Mouse (Mus musculus) bone marrow, adult 2 months (tissue): ENCODE data around the gene Slc44a5. TPM values are rescaled to one million over a fixed set of nuclear protein-coding genes. Genes with fewer than 3 reads are reported as not detected.
"Not testable (repeated sequence)": the region's sequence is repeated elsewhere in the genome, so short reads cannot be mapped to it uniquely, and the experiment has no call there.

ENCODE experiments used
- H3K27ac ChIP-seq: fragments of 200-500 bp; 2 replicates; pipeline ENCODE4 v1.5.1; 2012; ENCODE audit warnings: low read depth, mild to moderate bottlenecking, control low read depth, inconsistent platforms, low read length; ENCODE audit not compliant: control insufficient read depth, poor library complexity, insufficient read depth
- H3K4me1 ChIP-seq: fragments of 200-500 bp; 2 replicates; pipeline ENCODE4 v1.6.1; 2011; ENCODE audit warnings: low read length; ENCODE audit not compliant: control insufficient read depth, insufficient read depth
- H3K4me3 ChIP-seq: fragments of 200-500 bp; replicated peaks from 2 replicates; pipeline ENCODE3; 2011; ENCODE audit warnings: mild to moderate bottlenecking, low read depth, low read length, control low read depth; ENCODE audit not compliant: control insufficient read depth
- CTCF ChIP-seq: fragments of 200-500 bp; IDR thresholded peaks from 2 replicates; pipeline ENCODE4 v1.5.1; 2011; ENCODE audit warnings: low read length, control low read depth; ENCODE audit not compliant: control insufficient read depth, insufficient read depth
- POLR2A ChIP-seq: fragments of 200-500 bp; IDR thresholded peaks from 2 replicates; pipeline ENCODE4 v1.6.1; 2011; ENCODE audit warnings: low read depth, mild to moderate bottlenecking, control low read depth, low read length, borderline replicate concordance; ENCODE audit not compliant: control insufficient read depth
- WGBS: fragments of 180-500 bp; shearing (Covaris S2); methylation state at CpG from one replicate; pipeline ENCODE4 v1.1.7; 2018; 5-methylcytosine and 5-hydroxymethylcytosine counted together
- polyA plus RNA-seq: library from polyadenylated mRNA; stranded (reverse); fragments of >200 nt; gene quantifications from 2 replicates; pipeline ENCODE4 v1.2.4, GENCODE M21; 2011; ENCODE audit warnings: low replicate concordance; ENCODE audit not compliant: missing spikeins, insufficient read depth, insufficient read length

Slc44a5 gene
- polyA plus RNA-seq, 1 experiment, result not detected

DNA sequence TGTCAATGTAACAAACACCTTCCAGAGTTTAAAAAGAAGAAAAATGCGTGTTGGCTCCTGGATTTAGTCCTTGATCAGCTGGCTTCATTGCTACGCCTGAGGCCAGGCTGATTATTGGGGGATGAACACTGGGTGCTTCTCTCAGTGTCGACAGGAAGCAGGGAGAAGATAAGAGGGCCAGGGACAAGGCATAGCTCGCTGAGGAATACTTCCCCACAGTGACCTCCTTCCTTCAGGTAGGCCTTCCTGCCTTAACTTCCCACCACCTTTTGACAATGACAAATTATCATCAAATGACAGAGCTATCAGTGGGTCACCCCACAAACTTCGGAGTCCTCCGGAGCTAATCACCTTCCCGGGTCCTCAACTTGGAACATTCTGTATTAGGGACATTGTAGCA, 242.1 kb downstream of the Slc44a5 start:
- TF ChIP-seq CTCF (no peak), POLR2A (no peak)
- H3K4me1 ChIP-seq, result no peaks in the 10 kb centered on the region
- WGBS, result 56% methylated on average over 7 of the region's 7 CpGs
- no peak overlapping the region for H3K4me3 ChIP-seq
- no peak overlapping the region for H3K27ac ChIP-seq

DNA sequence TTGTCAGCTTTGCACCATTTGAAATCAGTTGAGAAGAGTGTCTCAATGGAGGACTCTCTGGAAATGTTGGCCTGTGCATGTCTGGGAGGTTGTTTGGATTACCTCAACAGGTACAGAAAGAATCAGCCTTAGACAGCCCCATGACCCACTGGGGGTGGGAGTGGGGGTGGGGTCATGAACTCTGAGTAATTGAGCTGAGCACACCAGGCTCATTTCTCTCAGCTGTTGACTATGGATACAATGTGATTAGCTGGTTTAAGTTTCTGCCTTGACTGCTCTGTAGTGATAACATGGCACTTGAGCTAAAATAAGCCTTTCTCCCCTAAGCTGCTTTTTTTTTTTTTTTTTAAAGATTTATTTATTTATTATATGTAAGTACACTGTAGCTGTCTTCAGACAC, 242.5 kb downstream of the Slc44a5 start:
- Histone ChIP-seq H3K4me1 (no peaks in the 10 kb centered on the region), H3K4me3 (no peak overlapping the region), H3K27ac (no peak overlapping the region)
- TF ChIP-seq CTCF (no peak), POLR2A (no peak)

DNA sequence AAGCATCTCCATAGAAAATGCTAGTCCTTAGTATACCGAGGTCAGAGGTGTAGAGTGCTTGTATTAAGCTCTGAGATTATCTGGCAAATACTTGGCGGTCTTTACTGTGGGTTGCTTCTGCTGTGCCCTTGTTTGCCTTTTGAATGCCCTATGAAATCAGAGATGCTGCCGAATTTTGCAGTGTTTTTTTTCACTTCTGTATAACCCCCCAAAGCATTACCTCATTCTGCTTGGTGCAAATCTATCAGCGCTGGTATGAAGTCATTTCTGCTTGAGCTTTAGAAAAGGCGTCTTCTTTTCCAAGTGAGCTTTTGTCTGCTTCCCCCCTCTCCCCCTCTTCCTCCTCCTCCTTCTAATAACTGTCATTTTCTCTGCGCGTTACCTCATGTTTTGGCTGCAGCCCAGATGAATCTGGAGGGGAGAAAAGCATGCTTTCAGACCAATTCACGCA, 248.9 kb downstream of the Slc44a5 start:
- Histone ChIP-seq H3K4me3 (no peak overlapping the region), H3K4me1 (no peaks in the 10 kb centered on the region), H3K27ac (no peak overlapping the region)
- TF ChIP-seq POLR2A (no peak), CTCF (no peak)
- 58% methylated on average over 8 of the region's 8 CpGs for WGBS

DNA sequence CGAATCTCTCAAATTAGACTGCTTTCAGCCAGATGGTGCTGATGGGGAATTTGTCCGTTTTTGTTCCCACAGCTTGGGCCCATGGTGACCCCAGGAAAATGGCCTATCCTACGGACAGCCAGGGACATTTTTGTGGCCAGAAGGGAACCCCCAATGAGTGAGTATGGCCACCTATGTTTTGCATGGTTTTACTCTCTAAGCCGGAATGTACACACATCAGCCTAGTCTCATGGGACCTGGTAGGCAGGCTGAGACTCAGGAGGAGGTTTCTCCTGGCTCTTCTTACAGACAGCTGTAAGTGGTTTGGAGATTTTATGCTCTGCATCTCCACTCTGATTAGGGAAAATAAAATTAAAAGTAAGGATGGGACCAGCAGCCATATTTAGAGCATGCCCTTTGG, 249.5 kb downstream of the Slc44a5 start:
- H3K4me1 ChIP-seq, result no peaks in the 10 kb centered on the region
- H3K4me3 ChIP-seq, result no peak overlapping the region
- TF ChIP-seq POLR2A, result no peak
- no peak for TF ChIP-seq CTCF
- H3K27ac ChIP-seq, result no peak overlapping the region
- WGBS, result 69% methylated on average over 4 of the region's 4 CpGs

DNA sequence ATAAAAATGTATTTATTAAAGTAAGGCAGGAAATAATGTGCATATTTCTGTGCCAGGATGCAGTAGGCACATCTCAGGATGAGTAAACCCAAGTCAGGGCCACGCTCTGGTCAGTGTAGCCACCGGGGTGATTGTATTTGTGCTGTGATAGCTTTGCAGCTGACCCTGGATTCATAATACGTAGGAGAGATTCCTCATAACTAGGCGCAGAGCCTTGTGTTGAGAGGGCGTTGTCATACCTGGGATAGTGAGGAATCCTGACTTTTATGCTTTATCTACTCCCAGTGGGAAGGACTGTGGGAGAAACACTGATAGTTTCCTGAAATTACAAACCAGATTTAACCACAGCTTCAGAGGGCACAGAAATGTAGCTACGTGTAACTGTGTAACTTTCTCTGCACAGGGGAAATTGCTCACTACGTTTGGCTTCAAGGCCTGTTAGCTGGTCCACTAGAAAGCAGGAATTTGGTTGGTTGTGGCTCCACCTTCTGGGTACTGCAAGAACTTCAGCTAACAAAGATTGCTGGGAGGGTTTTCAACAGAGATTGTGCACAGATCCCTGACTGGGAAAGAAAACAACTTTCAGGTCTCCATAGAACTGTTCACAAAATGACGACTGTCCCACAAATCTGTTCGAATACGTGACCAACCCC, 253.0 kb downstream of the Slc44a5 start:
- Histone ChIP-seq H3K4me3 (no peak overlapping the region), H3K4me1 (no peaks in the 10 kb centered on the region), H3K27ac (no peak overlapping the region)
- WGBS, result 55% methylated on average over 10 of the region's 10 CpGs
- TF ChIP-seq CTCF (0 out of 2 replicates have a peak, but pooled peaks have one; percentile 11), POLR2A (no peak)

DNA sequence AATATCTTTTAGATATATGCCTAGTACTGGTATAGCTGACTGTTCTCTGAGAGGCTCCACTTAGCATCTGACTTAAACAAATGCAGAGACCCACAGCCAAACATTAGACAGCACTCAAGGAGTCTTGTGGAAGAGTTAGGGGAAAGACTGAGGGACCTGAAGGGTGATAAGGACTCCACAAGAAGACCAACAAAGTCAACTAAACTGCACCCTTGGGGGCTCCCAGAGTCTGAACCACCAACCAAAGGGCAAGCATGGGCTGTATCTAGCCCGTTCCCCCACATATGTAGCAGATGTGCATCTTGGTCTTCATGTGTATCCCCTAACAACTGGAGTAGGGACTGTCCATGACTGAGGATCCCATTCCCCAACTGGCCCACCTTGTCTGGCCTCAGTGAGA, 271.7 kb downstream of the Slc44a5 start:
- Histone ChIP-seq H3K27ac (no peak overlapping the region), H3K4me1 (no peaks in the 10 kb centered on the region), H3K4me3 (no peak overlapping the region)
- TF ChIP-seq CTCF, result no peak
- no peak for TF ChIP-seq POLR2A
- 74% methylated on average over 1 of the region's 1 CpGs for WGBS

DNA sequence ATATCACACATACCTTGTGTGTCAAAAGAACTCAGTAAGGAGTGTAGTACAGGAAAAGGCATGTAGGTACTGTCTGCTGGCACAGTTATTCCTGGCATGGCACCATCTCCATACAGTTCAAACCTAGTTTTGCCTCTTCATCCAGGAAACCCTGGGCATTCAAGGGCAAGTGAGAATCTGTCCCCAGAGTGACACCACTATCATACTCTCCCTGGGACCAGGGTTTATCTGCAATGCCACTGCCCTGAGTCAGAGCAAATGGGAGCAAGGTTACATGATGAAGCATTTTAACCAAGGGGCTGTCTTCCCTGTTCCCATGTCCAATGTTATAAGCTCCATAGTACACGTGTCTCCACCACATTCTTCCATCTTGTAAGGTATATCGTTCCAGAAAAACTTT, 278.2 kb downstream of the Slc44a5 start:
- no peak overlapping the region for H3K27ac ChIP-seq
- 75% methylated on average over 2 of the region's 2 CpGs for WGBS
- no peak overlapping the region for H3K4me3 ChIP-seq
- no peaks in the 10 kb centered on the region for H3K4me1 ChIP-seq
- no peak for TF ChIP-seq POLR2A
- no peak for TF ChIP-seq CTCF

DNA sequence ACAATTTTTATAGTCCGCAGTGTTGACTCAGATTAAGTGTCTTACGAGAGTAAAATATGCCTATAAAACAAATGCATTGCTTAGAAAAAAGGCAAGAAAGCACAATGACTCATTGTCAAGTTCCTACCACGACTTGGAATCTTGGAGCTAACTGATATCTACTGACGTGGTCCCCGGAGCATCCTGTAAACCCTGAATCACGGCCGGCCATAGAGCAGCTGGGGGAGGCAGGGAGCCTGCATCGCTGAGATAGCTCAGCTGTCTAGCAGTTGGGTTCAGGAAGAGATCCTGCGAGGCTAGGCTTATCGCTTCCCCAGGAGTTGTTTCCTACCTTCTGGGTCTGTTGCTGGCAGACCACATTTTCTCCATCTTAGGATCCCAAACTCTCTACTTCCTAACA, 279.0 kb downstream of the Slc44a5 start:
- TF ChIP-seq POLR2A (no peak), CTCF (no peak)
- no peak overlapping the region for H3K4me3 ChIP-seq
- 57% methylated on average over 10 of the region's 10 CpGs for WGBS
- no peak overlapping the region for H3K27ac ChIP-seq
- H3K4me1 ChIP-seq, result no peaks in the 10 kb centered on the region

DNA sequence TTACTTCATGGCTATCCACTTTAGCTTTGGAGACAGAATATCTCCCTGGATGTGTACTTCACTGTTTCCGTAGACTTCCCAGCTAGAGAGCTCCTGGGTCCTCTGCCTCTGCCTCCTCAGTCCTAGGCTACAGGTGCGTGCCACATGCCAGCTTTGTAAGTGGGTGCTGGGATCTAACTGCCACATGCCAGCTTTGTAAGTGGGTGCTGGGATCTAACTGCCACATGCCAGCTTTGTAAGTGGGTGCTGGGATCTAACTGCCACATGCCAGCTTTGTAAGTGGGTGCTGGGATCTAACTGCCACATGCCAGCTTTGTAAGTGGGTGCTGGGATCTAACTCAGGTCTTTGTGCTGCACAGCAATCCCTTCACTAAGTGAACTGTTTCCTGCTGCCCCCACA, 281.0 kb downstream of the Slc44a5 start:
- not testable (repeated sequence) for H3K4me3 ChIP-seq, H3K4me1 ChIP-seq, H3K27ac ChIP-seq
- 88% methylated on average over 2 of the region's 2 CpGs for WGBS

DNA sequence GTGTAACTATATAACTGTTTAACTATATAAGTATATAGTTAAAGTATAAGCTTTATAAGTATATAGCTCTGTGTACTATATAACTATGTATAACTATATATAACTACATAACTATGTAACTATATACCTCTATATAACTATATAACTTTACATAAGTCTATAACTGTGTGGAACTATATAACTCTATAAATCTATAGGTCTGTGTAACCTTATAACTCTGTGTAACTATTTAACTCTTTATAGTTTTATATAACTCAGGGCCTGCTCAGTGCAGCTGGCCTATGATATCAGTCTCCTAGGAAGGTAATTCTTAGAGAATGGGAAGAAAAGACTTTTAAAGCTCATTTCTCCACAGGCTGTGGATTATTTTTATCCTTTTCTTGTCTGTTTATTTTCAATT, 284.1 kb downstream of the Slc44a5 start:
- Histone ChIP-seq H3K4me1 (no peaks in the 10 kb centered on the region), H3K27ac (no peak overlapping the region), H3K4me3 (no peak overlapping the region)
- TF ChIP-seq POLR2A (no peak), CTCF (no peak)
